Mouse (Mus musculus) myocyte (in vitro differentiated cells): ENCODE results near the gene Pdia4. TPM values are rescaled to one million over a fixed set of nuclear protein-coding genes. Genes with fewer than 3 reads are reported as not detected.
"Not testable (repeated sequence)": the region's sequence is repeated elsewhere in the genome, so short reads cannot be mapped to it uniquely, and the experiment has no call there.

Experiments used
- H3K27me3 ChIP-seq: one replicate; pipeline ENCODE4 v1.6.1; 2011; ENCODE audit not compliant: control insufficient read depth, insufficient read depth, insufficient read length
- H3K36me3 ChIP-seq: one replicate; pipeline ENCODE4 v1.6.1; 2011; ENCODE audit not compliant: control insufficient read depth, insufficient read depth
- H3K4me2 ChIP-seq: one replicate; pipeline ENCODE4 v1.6.1; 2011; ENCODE audit warnings: low read depth, control low read depth
- H3K4me3 ChIP-seq: one replicate; pipeline ENCODE4 v1.5.1; 2011; ENCODE audit warnings: mild to moderate bottlenecking, control low read depth, moderate library complexity
- H3K79me2 ChIP-seq: one replicate; pipeline ENCODE4 v1.6.1; 2011; ENCODE audit not compliant: control insufficient read depth, insufficient read depth
- H3ac ChIP-seq: one replicate; pipeline ENCODE4 v1.6.1; 2011; ENCODE audit not compliant: control insufficient read depth, insufficient read length
- polyA plus RNA-seq: library from polyadenylated mRNA; unstranded; fragments of >200 nt; fragmentation: generic; extraction: Trizol; gene quantifications from one replicate; pipeline ENCODE4 v1.2.1, GENCODE M21; 2012; ENCODE audit warnings: missing spikeins

Gene Pdia4
- polyA plus RNA-seq, 1 experiment, result 49.3 TPM

DNA sequence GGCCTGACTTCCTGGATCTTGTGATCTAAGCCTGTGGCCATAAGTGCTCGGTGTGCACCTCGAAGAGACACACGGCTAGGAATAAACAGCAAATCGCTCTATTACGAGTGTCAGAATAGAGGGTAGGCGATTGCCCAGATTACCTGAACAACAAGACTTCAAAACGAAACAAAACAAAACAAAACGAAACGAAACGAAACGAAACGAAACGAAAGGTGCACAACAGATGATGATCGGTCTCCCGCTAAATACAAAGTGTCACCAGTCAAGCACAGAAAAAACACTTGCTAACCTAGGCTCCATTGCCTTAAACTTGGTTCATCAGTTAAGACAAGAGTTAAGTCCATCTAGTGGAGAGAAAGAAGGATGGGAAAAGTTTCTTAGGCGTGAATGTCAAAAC, 53.8 kb downstream of the Pdia4 start:
- H3K4me2 ChIP-seq, H3ac ChIP-seq, H3K79me2 ChIP-seq, H3K36me3 ChIP-seq, H3K27me3 ChIP-seq, H3K4me3 ChIP-seq: not testable (repeated sequence)

DNA sequence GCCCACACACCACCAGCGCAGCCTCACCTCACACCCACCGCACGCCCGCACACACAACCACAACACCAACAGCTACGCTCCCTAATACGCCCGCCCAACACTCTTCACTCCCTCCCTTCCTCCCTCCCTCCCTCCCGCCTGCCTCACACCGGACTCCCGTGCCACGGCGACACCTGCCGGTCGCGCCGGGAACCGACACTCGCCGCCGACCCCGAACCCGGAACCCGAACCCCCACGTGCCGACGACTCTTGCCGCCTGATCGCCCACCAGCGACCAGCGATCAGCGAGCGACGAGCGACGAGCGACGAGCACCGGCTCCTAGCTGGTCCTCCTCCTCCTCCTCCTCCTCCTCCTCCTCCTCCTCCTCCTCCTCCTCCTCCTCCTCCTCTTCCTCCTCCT, 55.4 kb downstream of the Pdia4 start:
- not testable (repeated sequence) for H3K4me3 ChIP-seq, H3K36me3 ChIP-seq, H3K79me2 ChIP-seq, H3K27me3 ChIP-seq, H3ac ChIP-seq, H3K4me2 ChIP-seq

DNA sequence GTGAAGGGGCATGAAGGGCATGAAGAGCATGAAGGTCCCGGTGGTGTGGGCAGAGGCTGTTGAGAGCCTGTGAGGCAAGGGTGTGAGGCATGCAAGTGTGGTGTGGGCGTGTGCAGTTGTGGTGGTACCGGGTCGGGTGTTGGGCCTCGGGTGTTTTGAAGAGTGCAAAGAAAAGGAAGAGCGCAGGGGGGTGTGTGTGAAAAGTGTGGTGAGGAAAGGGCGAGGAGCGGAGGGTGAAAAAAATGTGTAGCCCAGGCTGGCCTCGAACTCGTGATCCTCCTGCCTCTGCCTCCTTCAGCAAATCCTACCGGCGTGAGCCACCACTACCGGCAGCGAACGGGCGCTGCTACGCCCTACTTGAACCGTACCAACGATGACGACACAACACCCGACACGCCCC, 55.8 kb downstream of the Pdia4 start:
- not testable (repeated sequence) for H3K4me2 ChIP-seq, H3K27me3 ChIP-seq

DNA sequence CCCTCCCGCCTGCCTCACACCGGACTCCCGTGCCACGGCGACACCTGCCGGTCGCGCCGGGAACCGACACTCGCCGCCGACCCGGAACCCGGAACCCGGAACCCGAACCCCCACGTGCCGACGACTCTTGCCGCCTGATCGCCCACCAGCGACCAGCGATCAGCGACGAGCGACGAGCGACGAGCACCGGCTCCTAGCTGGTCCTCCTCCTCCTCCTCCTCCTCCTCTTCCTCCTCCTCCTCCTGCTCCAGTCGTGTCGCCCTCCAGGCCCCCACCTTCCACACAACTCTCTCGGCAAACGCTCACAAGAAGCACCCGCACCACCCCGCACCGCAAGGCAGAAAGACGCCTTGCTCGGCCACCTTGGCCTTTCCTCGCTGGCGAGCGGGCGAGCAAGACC, 60.1 kb downstream of the Pdia4 start:
- H3K36me3 ChIP-seq, H3K27me3 ChIP-seq, H3K4me2 ChIP-seq, H3K79me2 ChIP-seq, H3K4me3 ChIP-seq, H3ac ChIP-seq: not testable (repeated sequence)

More for the DNA sequence above, 55.8 kb downstream of the Pdia4 start:
- not testable (repeated sequence) for H3K36me3 ChIP-seq, H3ac ChIP-seq, H3K79me2 ChIP-seq, H3K4me3 ChIP-seq

DNA sequence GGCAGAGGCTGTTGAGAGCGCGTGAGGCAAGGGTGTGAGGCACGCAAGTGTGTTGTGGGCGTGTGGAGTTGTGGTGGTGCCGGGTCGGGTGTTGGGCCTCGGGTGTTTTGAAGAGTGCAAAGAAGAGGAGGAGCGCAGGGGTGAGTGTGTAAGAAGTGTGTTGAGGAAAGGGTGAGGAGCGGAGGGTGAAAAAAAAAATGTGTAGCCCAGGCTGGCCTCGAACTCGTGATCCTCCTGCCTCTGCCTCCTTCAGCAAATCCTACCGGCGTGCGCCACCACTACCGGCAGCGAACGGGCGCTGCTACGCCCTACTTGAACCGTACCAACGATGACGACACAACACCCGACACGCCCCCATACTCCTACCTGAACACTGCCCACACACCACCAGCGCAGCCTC, 64.9 kb downstream of the Pdia4 start:
- H3K4me2 ChIP-seq, H3K79me2 ChIP-seq, H3K4me3 ChIP-seq: not testable (repeated sequence)

DNA sequence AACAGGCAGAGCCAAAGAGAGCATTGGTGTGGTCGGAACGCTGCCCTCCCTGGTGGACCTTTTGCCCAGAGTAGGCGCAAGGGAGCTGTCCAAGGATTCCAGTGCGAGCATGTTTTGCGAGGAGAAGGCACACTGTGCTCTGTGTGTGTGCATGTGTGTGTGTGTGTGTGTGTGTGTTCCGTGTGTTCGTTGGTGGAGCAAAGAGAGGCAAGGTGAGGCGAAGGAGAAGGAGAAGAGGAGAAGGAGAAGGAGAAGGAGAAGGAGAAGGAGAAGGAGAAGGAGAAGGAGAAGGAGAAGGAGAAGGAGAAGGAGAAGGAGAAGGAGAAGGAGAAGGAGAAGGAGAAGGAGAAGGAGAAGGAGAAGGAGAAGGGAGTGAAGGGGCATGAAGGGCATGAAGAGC, 65.3 kb downstream of the Pdia4 start:
- not testable (repeated sequence) for H3K36me3 ChIP-seq, H3K79me2 ChIP-seq, H3ac ChIP-seq, H3K4me3 ChIP-seq, H3K4me2 ChIP-seq, H3K27me3 ChIP-seq

More for the DNA sequence above, 64.9 kb downstream of the Pdia4 start:
- H3K36me3 ChIP-seq, H3ac ChIP-seq, H3K27me3 ChIP-seq: not testable (repeated sequence)

Other genes starting within 250 kb of the Pdia4 start
- gene Ezh2, start 218.1 kb downstream of the Pdia4 start, polyA plus RNA-seq, result 19.3 TPM
- 0.30 TPM for gene Zfp786, start 17.4 kb upstream of the Pdia4 start, polyA plus RNA-seq
- gene Zfp398, start 22.2 kb upstream of the Pdia4 start, polyA plus RNA-seq, result 2.2 TPM
- gene Zfp282, start 63.8 kb upstream of the Pdia4 start, polyA plus RNA-seq, result 22.4 TPM
- 9.7 TPM for gene Zfp212, start 107.0 kb upstream of the Pdia4 start, polyA plus RNA-seq
- gene Zfp956, start 140.0 kb upstream of the Pdia4 start, polyA plus RNA-seq, result 1.5 TPM
- gene Zfp777, start 235.5 kb upstream of the Pdia4 start, polyA plus RNA-seq, result 22.7 TPM